Comparison of ENCODE assay signal across 14 mouse cellular contexts in the genomic region with DNA sequence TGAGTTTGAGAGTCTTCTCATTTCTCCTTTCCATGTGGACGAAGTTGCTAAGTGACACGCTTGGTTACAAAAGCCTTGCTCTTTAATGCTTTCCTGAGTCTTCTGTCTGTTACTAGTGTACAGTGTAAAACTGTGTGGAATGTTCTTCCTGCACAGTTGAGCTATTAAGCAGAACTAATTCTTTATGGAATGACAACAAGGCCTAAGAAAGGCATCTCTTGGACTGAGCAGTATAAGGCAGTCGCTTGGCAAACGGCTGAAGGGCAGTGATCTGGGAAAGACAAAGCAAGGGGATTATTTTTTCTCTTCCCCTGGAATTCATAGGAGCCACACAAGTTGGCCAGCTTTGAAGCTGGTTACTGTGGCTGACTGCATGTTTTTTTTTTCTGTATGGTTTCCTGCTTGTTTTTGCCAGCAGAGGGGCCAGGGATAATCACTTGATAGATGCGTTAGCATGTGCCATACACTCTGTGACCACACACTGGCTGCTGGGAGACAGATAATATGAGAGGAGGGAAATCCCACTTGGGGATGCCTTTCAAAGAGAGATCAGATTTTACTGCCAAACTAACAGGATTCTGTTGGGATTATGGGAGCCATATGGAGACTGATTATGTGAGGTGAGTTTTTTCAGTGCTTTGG. TPM values are rescaled to one million over a fixed set of nuclear protein-coding genes. Genes with fewer than 3 reads are reported as not detected.
DNase-seq lines count a peak whose midpoint lies in the region; ATAC-seq lines count a peak whose summit lies in the region.
"Had no signal": no experiment of that assay in that cellular context is flagged by ENCODE, and none has a peak within 500 bp of the region (broad histone marks: within the 10 kb centered on the region; RNA-seq: fewer than 3 reads in every experiment).

No protein-coding gene starts in this region.

- intact Hi-C loops in heart, postnatal 36 days (cut with DNase I), result no loop called here

- DNase-seq in heart, postnatal 36 days, result no peak
- DNase-seq in Muller cell, postnatal 12 days (ENCODE audit: inconsistent ontology term), result peak; percentile 82
- DNase-seq in adrenal gland, adult 2 months, result no peak
- DNase-seq in urinary bladder, postnatal 4 days (ENCODE audit: low spot score in 2 of 2), result no peak
- DNase-seq: adrenal gland, postnatal 14 days; cerebellum, adult 11 months; heart, postnatal 10 days; kidney, postnatal 25 days; thymus, postnatal 36 days had no signal

- no peak overlapping the region for H3K4me2 ChIP-seq in heart, embryonic 16.5 days (ENCODE audit: low read depth, low read length)
- no peak overlapping the region for H3K4me2 ChIP-seq in embryonic facial prominence, embryonic 15.5 days (replicated peaks)
- H3K4me2 ChIP-seq in limb, embryonic 15.5 days, result no peak overlapping the region

- H3K27ac ChIP-seq in heart, embryonic 16.5 days (ENCODE audit: low read length), result peak overlapping the region; percentile 18; the same call in 1 of the 2 replicates
- H3K27ac ChIP-seq in embryonic facial prominence, embryonic 15.5 days (replicated peaks), result peak overlapping the region; percentile 78
- peak overlapping the region; percentile 27; the same call in 1 of the 2 replicates for H3K27ac ChIP-seq in limb, embryonic 15.5 days

- H3K9ac ChIP-seq in heart, embryonic 16.5 days (ENCODE audit: low read length), result no peak overlapping the region
- H3K9ac ChIP-seq in embryonic facial prominence, embryonic 15.5 days, result no peak overlapping the region
- no peak overlapping the region for H3K9ac ChIP-seq in limb, embryonic 15.5 days

- ATAC-seq in heart, embryonic 16.5 days (replicated peaks; ENCODE audit: extremely low read depth, insufficient read depth, low FRiP score), result no peak; the same call in 1 of the 2 replicates
- peak; percentile 81 for ATAC-seq in embryonic facial prominence, embryonic 15.5 days (ENCODE audit: insufficient number of reproducible peaks, low FRiP score, low TSS enrichment, low read depth)
- peak; percentile 44; the same call in 1 of the 2 replicates for ATAC-seq in limb, embryonic 15.5 days (ENCODE audit: insufficient number of reproducible peaks, low FRiP score, low TSS enrichment, low read depth)
- no peak for ATAC-seq in megakaryocyte progenitor cell, adult 5-6 weeks (replicated peaks; ENCODE audit: poor library complexity)

- no peaks in the 10 kb centered on the region for H3K27me3 ChIP-seq in heart, embryonic 16.5 days (ENCODE audit: control insufficient read depth, insufficient read depth, low read length)
- no peaks in the 10 kb centered on the region for H3K27me3 ChIP-seq in embryonic facial prominence, embryonic 15.5 days
- H3K27me3 ChIP-seq in limb, embryonic 15.5 days, result no peaks in the 10 kb centered on the region

- no peaks in the 10 kb centered on the region for H3K36me3 ChIP-seq in heart, embryonic 16.5 days (ENCODE audit: control insufficient read depth, insufficient read depth)
- H3K36me3 ChIP-seq in embryonic facial prominence, embryonic 15.5 days, result no peaks in the 10 kb centered on the region
- no peaks in the 10 kb centered on the region for H3K36me3 ChIP-seq in limb, embryonic 15.5 days

- 55% methylated on average over 5 of the region's 5 CpGs for WGBS in heart, embryonic 16.5 days
- WGBS in embryonic facial prominence, embryonic 15.5 days, result 18% methylated on average over 5 of the region's 5 CpGs
- 39% methylated on average over 5 of the region's 5 CpGs for WGBS in limb, embryonic 15.5 days

- no peak overlapping the region for H3K4me3 ChIP-seq in heart, embryonic 16.5 days (ENCODE audit: low read length)
- no peak overlapping the region for H3K4me3 ChIP-seq in embryonic facial prominence, embryonic 15.5 days (replicated peaks)
- no peak overlapping the region for H3K4me3 ChIP-seq in limb, embryonic 15.5 days

- peaks cover 3% of the 10 kb centered on the region for H3K4me1 ChIP-seq in heart, embryonic 16.5 days (ENCODE audit: control insufficient read depth, insufficient read depth, low read length)
- peaks cover 12% of the 10 kb centered on the region for H3K4me1 ChIP-seq in embryonic facial prominence, embryonic 15.5 days
- peaks cover 6% of the 10 kb centered on the region; the same call in 1 of the 2 replicates for H3K4me1 ChIP-seq in limb, embryonic 15.5 days

- no peaks in the 10 kb centered on the region for H3K9me3 ChIP-seq in heart, embryonic 16.5 days (replicated peaks; ENCODE audit: control insufficient read depth, low read length)
- H3K9me3 ChIP-seq in embryonic facial prominence, embryonic 15.5 days (replicated peaks), result no peaks in the 10 kb centered on the region
- H3K9me3 ChIP-seq in limb, embryonic 15.5 days, result no peaks in the 10 kb centered on the region

RNA-seq across cellular contexts. Expression of a gene that starts 22.1 kb away (rescaled TPM):
- 0.29 TPM in 2 replicates for polyA plus RNA-seq in heart, embryonic 16.5 days (2015; fragmentation: Nextera tagmentation; extraction: Ambion mirVana)
- total RNA-seq in heart, postnatal 36 days (2021), result under 1 TPM; 0.30 to 0.33 TPM
- 1.1 and 1.2 TPM in 2 replicates for polyA plus RNA-seq in embryonic facial prominence, embryonic 15.5 days (2015; fragmentation: Nextera tagmentation; extraction: Ambion mirVana)
- polyA plus RNA-seq in limb, embryonic 15.5 days (2015; fragmentation: Nextera tagmentation; extraction: Ambion mirVana), result 0.41 and 0.48 TPM in 2 replicates
- total RNA-seq in adrenal gland, adult 2 months (2021), result under 1 TPM; 0.17 to 0.21 TPM
- polyA plus RNA-seq in adrenal gland, adult 2 months (2012; rRNA removed), result 0.04 and 0.07 TPM in 2 replicates
- not detected in 2 replicates for total RNA-seq in megakaryocyte progenitor cell, adult 5-6 weeks (2015)
- not detected in 2 replicates for total RNA-seq in megakaryocyte progenitor cell, adult 5-6 weeks (2017)
- total RNA-seq: monocyte, adult 5-6 weeks had no signal

Comparison
In these comparisons a context has a peak if more than half of its experiments do, and no peak if none do; other contexts are left out.
1. ATAC-seq: peak in embryonic facial prominence, embryonic 15.5 days (single experiment) and limb, embryonic 15.5 days (single experiment); none in heart, embryonic 16.5 days (single experiment) and megakaryocyte progenitor cell, adult 5-6 weeks (single experiment).
2. H3K27ac ChIP-seq: peak in every context shown above with its lines; median percentile 78 in embryonic facial prominence, embryonic 15.5 days; 27 in limb, embryonic 15.5 days; 18 in heart, embryonic 16.5 days.